Mouse (Mus musculus) liver, adult 2 months (tissue): ENCODE results near the gene Otub2.

ENCODE experiments used
- CTCF ChIP-seq: fragments of 200-500 bp; IDR thresholded peaks from 2 replicates; pipeline ENCODE4 v1.5.1; 2011; ENCODE audit warnings: low read depth, low read length, control low read depth
- POLR2A ChIP-seq: fragments of 200-500 bp; IDR thresholded peaks from 2 replicates; pipeline ENCODE4 v1.6.1; 2011; ENCODE audit warnings: low read length, control low read depth; ENCODE audit not compliant: insufficient read depth; ENCODE audit errors: extremely low read depth

DNA sequence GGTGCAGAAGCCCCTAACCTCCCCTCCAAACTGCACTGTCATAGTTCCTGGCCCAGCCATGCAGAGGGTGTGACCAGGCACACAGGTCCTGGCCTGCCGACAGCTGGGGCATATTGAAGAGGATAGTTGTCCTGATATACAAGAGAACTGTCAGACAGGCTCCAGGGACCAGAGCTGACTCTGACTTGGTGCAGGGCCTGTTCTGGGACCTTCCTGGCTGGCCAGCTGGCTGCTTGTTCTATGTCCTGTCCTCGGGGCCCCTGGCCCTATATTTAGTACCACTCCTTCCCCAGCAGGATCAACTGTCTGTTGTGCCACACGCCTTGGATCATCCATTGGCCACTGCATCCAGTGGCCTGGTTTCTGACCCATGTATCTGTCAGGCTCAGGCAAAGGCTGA is 26.1 kb upstream of the Otub2 start:
- TF ChIP-seq CTCF = no peak
- TF ChIP-seq POLR2A = no peak
